In genomic region chr2:164106287-164107035, GRCm38 (mm10) we compare ENCODE assay signal across 21 mouse cellular contexts. TPM values are rescaled to one million over a fixed set of nuclear protein-coding genes. Genes with fewer than 3 reads are reported as not detected.
DNase-seq lines count a peak whose midpoint lies in the region; ATAC-seq and TF ChIP-seq lines count a peak whose summit lies in the region.
"Had no signal": no experiment of that assay in that cellular context is flagged by ENCODE, and none has a peak within 500 bp of the region (broad histone marks: within the 10 kb centered on the region; RNA-seq: fewer than 3 reads in every experiment).

No protein-coding gene starts in this region.

- H3K36me3 ChIP-seq in limb, embryonic 13.5 days, result peaks cover 35% of the 10 kb centered on the region
- H3K36me3 ChIP-seq: intestine, embryonic 15.5 days had no signal

- WGBS in limb, embryonic 13.5 days, result 73% methylated on average over 14 of the region's 14 CpGs

- no peak for ATAC-seq in limb, embryonic 13.5 days (ENCODE audit: low FRiP score, low read depth)
- no peak for ATAC-seq in granulocyte monocyte progenitor cell, adult 5-6 weeks (replicated peaks; ENCODE audit: poor library complexity, severe bottlenecking)
- ATAC-seq: activated CD4-positive, CD25-positive, alpha-beta regulatory T cell, adult 4 months; CD4-positive, CD25-positive, alpha-beta regulatory T cell, adult 4 months; forebrain, embryonic 15.5 days; intestine, embryonic 15.5 days had no signal

- H3K4me3 ChIP-seq in gastrocnemius, adult 2 months, result no peak overlapping the region
- no peak overlapping the region for H3K4me3 ChIP-seq in limb, embryonic 13.5 days
- H3K4me3 ChIP-seq: erythroblast, embryonic 14.5 days; forebrain, embryonic 15.5 days; hindbrain, embryonic 15.5 days; intestine, embryonic 15.5 days; liver, embryonic 15.5 days had no signal

- peak overlapping the region; percentile 43; the same call in 1 of the 2 replicates for H3K27ac ChIP-seq in gastrocnemius, adult 2 months
- H3K27ac ChIP-seq in limb, embryonic 13.5 days, result peak overlapping the region; percentile 79; the same call in 1 of the 2 replicates
- H3K27ac ChIP-seq: forebrain, embryonic 15.5 days; hindbrain, embryonic 15.5 days; intestine, embryonic 15.5 days; liver, embryonic 15.5 days had no signal

- DNase-seq in gastrocnemius, adult 2 months, result no peak
- no peak for DNase-seq in gastrocnemius, postnatal 10 days
- DNase-seq in layer of hippocampus, postnatal 36 days, result peak; percentile 54 to 58
- DNase-seq in layer of hippocampus, postnatal 14 days (ENCODE audit: low spot score in 2 of 2), result no peak
- peak; percentile 24 for DNase-seq in brain, embryonic 14.5 days (ENCODE audit: low read depth)
- DNase-seq: adrenal gland, postnatal 10 days; cerebellum, postnatal 10 days; gastrocnemius, postnatal 36 days; kidney, adult 9 months; kidney, postnatal 25 days; thymus, postnatal 14 days had no signal

- H3K27me3 ChIP-seq in limb, embryonic 13.5 days, result no peaks in the 10 kb centered on the region
- H3K27me3 ChIP-seq: forebrain, embryonic 15.5 days; hindbrain, embryonic 15.5 days; intestine, embryonic 15.5 days; liver, embryonic 15.5 days had no signal

- H3K4me1 ChIP-seq in limb, embryonic 13.5 days, result peaks cover 38% of the 10 kb centered on the region
- H3K4me1 ChIP-seq: forebrain, embryonic 15.5 days; hindbrain, embryonic 15.5 days; liver, embryonic 15.5 days had no signal

- H3K9ac ChIP-seq in limb, embryonic 13.5 days, result no peak overlapping the region
- H3K9ac ChIP-seq: forebrain, embryonic 15.5 days; hindbrain, embryonic 15.5 days; intestine, embryonic 15.5 days; liver, embryonic 15.5 days had no signal

- no peak for TF ChIP-seq CTCF in gastrocnemius, adult 2 months (IDR thresholded peaks at IDR 0.05)
- TF ChIP-seq CTCF in brain, embryonic 14.5 days (IDR thresholded peaks at IDR 0.05; ENCODE audit: borderline replicate concordance, extremely low read depth, insufficient read depth, insufficient read length), result no peak

- no peak for TF ChIP-seq POLR2A in brain, embryonic 14.5 days (IDR thresholded peaks at IDR 0.05; ENCODE audit: borderline replicate concordance, extremely low read depth, insufficient read depth, insufficient read length, poor library complexity, severe bottlenecking)

- no peak overlapping the region for H3K4me2 ChIP-seq in limb, embryonic 13.5 days (replicated peaks)
- H3K4me2 ChIP-seq: forebrain, embryonic 15.5 days; heart, embryonic 11.5 days; hindbrain, embryonic 15.5 days; intestine, embryonic 15.5 days; liver, embryonic 15.5 days had no signal

- H3K9me3 ChIP-seq in limb, embryonic 13.5 days, result no peaks in the 10 kb centered on the region
- H3K9me3 ChIP-seq: forebrain, embryonic 15.5 days; hindbrain, embryonic 15.5 days; intestine, embryonic 15.5 days; liver, embryonic 15.5 days had no signal

- intact Hi-C loops in gastrocnemius, adult 2 months (cut with DNase I), result no loop called here

RNA-seq across cellular contexts. Expression of gene Tomm34, which starts 35.5 kb away (rescaled TPM):
- total RNA-seq in gastrocnemius, adult 2 months (2021), result 10 to 100 TPM; 12.5 to 16.3 TPM
- 10 to 100 TPM; 14.7 to 18.7 TPM for total RNA-seq in gastrocnemius, postnatal 10 days (2021)
- total RNA-seq in layer of hippocampus, postnatal 36 days (2021), result 100 to 1,000 TPM in 1 of 2 experiments, 10 to 100 TPM in 1; 99.4 to 114 TPM
- 10 to 100 TPM; 55.3 to 58.4 TPM for total RNA-seq in layer of hippocampus, postnatal 14 days (2021)
- 30.8 and 36.0 TPM in 2 replicates for polyA plus RNA-seq in brain, embryonic 14.5 days (2012; rRNA removed)
- polyA plus RNA-seq in limb, embryonic 13.5 days (2015; fragmentation: Nextera tagmentation; extraction: Ambion mirVana), result 57.8 and 61.7 TPM in 2 replicates
- 58.6 and 64.2 TPM in 2 replicates for total RNA-seq in granulocyte monocyte progenitor cell, adult 5-6 weeks (2014; fragmentation: Nextera tagmentation)
- 41.7 and 51.4 TPM in 2 replicates for total RNA-seq in granulocyte monocyte progenitor cell, adult 5-6 weeks (2017)

RNA-seq across cellular contexts. Expression of gene Stk4, which starts 36.3 kb away (rescaled TPM):
- total RNA-seq in gastrocnemius, adult 2 months (2021), result 1 to 10 TPM; 6.8 to 8.7 TPM
- 10 to 100 TPM; 13.7 to 15.1 TPM for total RNA-seq in gastrocnemius, postnatal 10 days (2021)
- 10 to 100 TPM; 50.4 to 51.2 TPM for total RNA-seq in layer of hippocampus, postnatal 36 days (2021)
- 10 to 100 TPM; 41.5 to 43.0 TPM for total RNA-seq in layer of hippocampus, postnatal 14 days (2021)
- polyA plus RNA-seq in brain, embryonic 14.5 days (2012; rRNA removed), result 21.7 and 24.8 TPM in 2 replicates
- 17.5 and 20.1 TPM in 2 replicates for polyA plus RNA-seq in limb, embryonic 13.5 days (2015; fragmentation: Nextera tagmentation; extraction: Ambion mirVana)
- 132 and 145 TPM in 2 replicates for total RNA-seq in granulocyte monocyte progenitor cell, adult 5-6 weeks (2014; fragmentation: Nextera tagmentation)
- total RNA-seq in granulocyte monocyte progenitor cell, adult 5-6 weeks (2017), result 123 and 133 TPM in 2 replicates

Comparison
In these comparisons a context has a peak if more than half of its experiments do, and no peak if none do; other contexts are left out.
1. DNase-seq: peak in layer of hippocampus, postnatal 36 days (2 of 2) and brain, embryonic 14.5 days (single experiment); none in gastrocnemius, adult 2 months (single experiment), gastrocnemius, postnatal 10 days (single experiment) and layer of hippocampus, postnatal 14 days (0 of 2).